Mouse (Mus musculus): ENCODE results near the gene Galnt16. TPM values are rescaled to one million over a fixed set of nuclear protein-coding genes. Genes with fewer than 3 reads are reported as not detected.

Galnt16 gene
- total RNA-seq (2021), result 10 to 100 TPM in 1 of 2 experiments, 1 to 10 TPM in 1; 8.9 to 11.1 TPM
- long read RNA-seq, experiment 1, partial matches to known transcripts, result 0 of 8 reads
- long read RNA-seq, experiment 1, other reads (novel, unspliced or antisense), result 5 of 8 reads
- long read RNA-seq, experiment 2, full-length matches to known transcripts, result 5 of 6 reads
- long read RNA-seq, experiment 2, partial matches to known transcripts, result 0 of 6 reads
- long read RNA-seq, experiment 2, other reads (novel, unspliced or antisense), result 1 of 6 reads

DNA sequence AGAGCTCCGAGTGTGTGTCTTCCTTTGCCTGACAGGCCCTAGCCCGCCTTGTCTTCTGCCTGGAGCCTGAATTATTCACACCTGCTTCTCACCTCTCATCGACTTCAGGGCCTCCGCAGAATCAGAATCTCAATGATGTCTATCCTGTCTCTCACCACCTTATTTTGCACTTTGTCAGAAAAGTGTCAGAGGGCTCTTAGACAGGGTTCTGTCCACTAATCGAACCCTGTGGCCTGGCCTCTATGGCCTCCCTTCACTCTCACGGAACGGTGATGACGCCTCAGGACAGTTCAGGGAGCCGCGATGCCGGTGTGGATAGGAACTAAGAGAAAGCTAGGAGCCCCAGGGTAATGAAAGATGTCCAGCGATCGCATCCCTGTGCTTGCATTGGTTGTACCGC, at the start of gene Galnt16:
Galnt16 (plus strand) TSS at position 301 of the 400 bp plus-strand sequence.
- intact Hi-C loops (cut with DNase I; ENCODE audit: low total_unique reads), result no loop called here

DNA sequence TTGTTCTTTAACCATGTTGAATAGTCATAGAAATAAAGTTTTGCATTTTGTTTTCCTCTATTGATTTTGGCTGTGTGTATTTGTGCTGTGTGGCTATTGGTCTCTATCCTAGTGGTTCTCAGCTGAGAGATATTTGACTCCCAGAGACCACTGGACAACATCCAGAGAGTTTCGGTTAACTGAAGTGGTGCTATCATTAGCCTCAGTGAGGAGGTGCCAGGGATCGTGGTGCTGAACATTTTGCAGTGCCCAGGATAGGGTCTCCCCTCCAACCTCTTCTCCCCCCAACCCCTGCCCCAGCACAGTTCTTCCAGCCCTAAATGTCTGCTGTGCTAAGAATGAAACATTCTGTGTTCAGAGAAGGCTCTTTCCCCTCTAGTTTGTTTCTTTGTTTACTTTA, 47.9 kb upstream of the Galnt16 start:
- peak; percentile 8 for DNase-seq
- intact Hi-C loops (cut with DNase I; ENCODE audit: low total_unique reads), result no loop called here

More for the DNA sequence above, at the start of gene Galnt16:
- DNase-seq, result no peak

DNA sequence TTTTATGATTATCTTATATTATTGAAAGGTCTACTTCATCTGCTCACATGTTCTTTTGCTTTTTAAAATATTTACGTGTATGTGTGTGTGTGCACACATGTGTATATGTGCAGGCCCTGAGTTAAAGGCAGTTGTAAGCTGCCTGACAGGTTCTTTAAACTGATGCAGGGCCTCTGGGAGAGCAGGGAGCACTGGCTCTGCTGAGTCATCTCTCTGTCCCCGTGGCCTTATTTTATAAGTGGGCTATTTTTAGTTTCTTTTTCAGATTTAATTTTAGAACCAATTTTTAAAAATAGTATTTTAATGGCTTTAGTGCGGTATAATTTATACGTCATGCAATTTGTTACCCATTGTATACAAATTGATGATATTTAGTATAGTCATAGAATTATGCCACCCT, 46.2 kb upstream of the Galnt16 start:
- intact Hi-C loops (cut with DNase I; ENCODE audit: low total_unique reads), result no loop called here

DNA sequence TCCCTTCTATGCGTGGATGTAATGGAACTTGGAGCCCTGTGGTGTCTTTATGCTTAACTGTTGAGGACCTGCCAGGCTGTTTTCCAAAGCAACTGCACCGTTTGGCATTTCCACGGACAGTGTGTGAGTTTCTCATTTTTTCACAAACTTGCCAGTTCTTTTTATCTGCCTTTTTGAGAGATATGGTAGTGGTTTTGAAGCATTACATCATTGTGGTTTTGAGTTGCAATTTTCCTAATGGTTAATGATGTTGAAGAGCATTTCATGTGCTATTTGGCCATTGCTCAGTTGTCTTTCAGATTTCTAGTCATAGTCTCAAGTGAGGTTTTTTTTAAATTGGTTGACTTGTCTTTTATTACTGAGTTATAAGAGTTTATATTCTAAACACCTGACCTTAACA, 44.3 kb upstream of the Galnt16 start:
- DNase-seq, result no peak
- intact Hi-C loops (cut with DNase I; ENCODE audit: low total_unique reads), result no loop called here

More for the DNA sequence above, 46.2 kb upstream of the Galnt16 start:
- no peak for DNase-seq

DNA sequence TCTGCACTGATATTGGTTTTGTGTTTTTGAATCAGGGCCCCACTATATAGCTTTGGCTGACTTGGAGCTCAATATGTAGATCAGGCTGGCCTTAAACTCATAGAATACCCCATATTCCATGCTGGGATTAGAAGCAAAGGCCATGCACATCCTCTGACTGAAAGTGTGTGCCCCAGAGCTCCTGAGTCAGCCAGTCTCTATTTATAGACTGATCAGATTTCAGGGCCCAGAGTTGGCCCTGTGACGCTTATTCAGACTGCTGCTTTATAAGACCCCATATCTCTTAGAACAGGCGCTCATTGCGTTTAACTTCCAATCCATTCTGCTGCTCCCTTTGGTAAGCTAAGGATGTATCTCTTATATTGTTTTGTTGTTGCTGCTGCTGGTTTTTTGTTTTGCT, 38.1 kb upstream of the Galnt16 start:
- intact Hi-C loops (cut with DNase I; ENCODE audit: low total_unique reads), result no loop called here
- DNase-seq, result no peak

DNA sequence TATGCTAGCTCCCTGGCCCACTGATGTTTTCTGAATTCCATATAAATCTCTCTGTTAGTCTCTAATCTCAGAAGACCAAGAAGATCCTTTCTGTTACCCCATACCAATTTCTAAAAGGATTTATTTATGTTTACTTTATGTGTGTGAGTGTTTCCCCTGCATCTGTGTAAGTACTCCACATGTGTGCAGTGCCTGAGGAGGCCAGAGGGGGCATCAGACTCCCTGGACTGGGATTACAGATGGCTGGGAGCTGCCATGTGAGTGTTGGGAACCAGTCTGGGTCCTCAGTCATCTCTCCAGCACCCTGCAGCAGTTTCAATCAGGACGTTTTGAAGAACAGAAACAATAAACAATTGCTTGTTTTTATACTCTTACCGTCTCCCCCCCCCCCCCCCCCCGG, 34.7 kb upstream of the Galnt16 start:
- intact Hi-C loops (cut with DNase I; ENCODE audit: low total_unique reads), result no loop called here
- DNase-seq, result no peak

DNA sequence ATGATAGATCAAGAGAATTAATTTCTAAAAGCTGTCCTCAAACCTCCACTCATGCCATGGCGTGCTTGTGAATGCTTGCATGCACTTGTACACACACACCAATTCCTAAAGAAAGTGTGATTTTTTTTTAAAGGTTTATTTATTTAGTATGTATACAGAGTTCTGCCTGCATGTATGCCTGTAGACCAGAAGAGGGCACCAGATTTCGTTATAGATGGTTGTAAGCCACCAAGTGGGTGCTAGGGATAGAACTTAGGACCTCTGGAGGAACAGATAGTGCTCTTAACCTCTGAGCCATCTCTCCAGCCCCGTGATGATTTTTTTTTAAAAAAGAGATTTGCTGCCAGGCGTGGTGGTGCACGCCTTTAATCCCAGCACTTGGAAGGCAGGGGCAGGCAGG, 24.8 kb upstream of the Galnt16 start:
- intact Hi-C loops (cut with DNase I; ENCODE audit: low total_unique reads), result no loop called here
- no peak for DNase-seq

DNA sequence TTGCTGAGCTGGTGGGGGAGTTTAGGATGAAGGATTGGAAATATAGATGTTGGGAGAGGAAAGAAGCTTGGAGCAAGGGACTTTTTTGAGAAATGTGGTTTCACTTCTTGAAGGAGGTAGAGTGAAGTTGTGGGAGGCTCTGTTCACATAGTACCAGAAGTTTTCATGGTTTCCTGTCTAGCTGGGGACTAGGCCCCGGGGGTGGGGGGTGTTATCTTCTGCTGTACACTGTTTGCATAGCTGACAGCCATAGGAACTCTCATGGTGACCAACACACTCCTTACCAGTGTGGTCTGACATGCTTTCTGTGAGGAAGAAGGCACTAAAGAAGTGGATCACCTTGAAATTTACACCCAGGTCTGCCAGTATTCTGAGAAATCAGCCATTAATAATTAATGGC, 22.4 kb upstream of the Galnt16 start:
- DNase-seq, result no peak
- intact Hi-C loops (cut with DNase I; ENCODE audit: low total_unique reads), result no loop called here

DNA sequence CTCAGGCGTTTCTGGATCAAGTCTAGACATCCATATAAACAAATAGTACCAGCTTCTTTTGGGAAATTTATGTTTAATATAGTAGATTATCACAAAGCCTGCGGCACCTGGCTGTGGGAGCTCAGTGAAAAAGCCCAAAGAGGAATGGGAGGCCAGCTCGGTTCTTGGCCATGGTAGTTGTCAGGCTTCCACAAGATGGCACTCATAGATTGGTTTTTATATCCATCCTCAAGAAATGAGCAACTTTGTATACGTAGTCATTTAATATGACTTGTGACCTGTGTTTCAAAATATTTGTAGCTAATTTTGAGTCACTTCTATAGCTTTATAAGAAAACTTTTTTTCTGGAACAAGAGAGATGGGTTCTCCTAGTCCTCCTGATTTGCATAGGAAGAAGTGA, 19.7 kb upstream of the Galnt16 start:
- DNase-seq, result no peak
- intact Hi-C loops (cut with DNase I; ENCODE audit: low total_unique reads), result no loop called here

DNA sequence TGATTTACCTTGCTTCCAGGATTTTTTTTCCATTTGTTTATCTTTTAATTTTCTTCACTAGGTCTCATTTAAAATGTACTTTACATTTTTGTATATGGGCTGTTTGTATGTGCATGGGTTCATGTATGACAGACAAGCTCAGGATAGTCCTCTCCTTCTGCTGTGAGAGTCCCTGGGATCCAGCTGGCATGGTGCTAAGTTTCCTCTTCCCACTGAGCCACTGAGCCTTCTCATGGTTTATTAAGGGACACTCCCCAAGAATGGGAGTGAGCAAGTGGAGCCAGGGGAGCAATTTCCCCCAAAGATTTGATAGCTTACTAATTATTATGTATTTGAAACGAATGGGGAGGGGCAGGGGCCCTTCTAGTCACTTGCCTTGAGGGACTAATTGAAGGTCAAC, 17.6 kb upstream of the Galnt16 start:
- DNase-seq, result peak; percentile 24

DNA sequence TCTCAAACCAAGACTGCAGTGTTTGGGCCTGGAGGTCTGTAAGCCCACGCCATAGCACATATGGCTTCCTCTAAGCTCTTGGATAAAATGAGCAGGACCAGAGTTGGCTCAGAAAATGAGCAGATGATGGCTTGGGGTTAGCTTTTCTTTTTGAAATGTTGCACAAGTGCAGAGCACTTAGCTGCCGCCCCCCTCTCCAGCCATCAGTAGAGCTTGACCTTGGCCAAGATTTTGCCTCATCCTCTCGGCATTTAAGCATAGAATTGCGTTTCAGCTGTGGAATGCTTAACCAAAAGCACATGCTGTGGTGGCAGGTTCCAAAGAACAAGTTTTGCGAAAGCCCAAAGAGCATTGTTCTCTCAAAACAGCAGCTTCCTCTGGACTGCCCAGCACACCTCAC, 13.4 kb upstream of the Galnt16 start:
- peak; percentile 24 for DNase-seq
- intact Hi-C loops (cut with DNase I; ENCODE audit: low total_unique reads), result no loop called here

More for the DNA sequence above, 17.6 kb upstream of the Galnt16 start:
- intact Hi-C loops (cut with DNase I; ENCODE audit: low total_unique reads), result no loop called here

DNA sequence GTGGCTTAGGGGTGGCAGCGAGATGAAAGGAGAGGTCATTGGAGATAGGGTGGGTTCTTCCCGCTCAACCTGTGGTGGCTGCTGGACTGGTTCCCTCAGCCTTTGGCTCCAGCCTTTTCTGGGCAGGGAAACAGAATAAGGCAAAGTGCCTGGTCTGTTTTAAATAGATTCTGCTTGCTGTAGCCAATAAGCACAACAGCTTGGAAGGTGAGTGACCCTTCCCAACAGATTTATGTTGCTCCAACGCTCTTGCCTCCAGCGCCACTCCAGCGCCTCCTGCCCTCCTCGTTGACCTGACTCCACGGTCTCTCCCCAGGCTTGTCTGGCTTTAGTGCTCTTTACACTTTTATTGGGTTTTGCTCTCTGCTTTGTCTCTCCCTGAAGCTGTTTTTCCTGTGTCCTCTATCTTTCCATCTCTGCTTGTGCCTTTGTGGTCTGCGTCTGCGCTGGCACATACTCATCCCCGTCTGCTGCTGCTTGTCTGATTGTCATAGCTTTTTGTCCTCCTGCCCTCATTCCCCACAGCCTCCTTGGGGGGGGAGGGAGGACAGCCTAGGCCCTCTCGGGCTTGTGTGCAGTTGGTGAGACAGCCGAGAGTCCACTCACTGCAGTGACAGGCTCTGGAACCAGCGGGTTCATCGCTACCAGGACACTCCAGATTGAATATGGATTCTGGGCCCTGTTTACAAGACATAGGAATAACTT, 10.9 kb upstream of the Galnt16 start:
- intact Hi-C loops (cut with DNase I; ENCODE audit: low total_unique reads), result no loop called here
- peak; percentile 51 for DNase-seq

DNA sequence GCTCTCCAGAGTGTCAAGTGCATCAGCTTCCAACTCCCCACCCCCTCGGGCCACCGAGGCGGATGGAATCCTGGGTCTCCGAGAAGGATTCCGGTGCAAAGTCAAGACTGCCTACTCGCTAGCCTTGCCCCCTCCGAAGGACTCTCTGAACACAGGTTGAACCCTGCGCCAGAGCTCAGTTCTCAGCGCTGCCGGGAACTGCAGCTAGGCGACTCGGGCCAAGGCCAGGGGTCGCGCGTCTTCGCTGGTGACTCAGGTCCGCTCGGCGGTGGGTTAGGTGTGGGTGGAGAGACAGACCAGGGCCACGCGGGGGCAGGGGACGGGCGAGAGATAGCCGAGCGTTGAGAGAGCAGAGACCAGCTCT, 298 bp downstream of the Galnt16 start:
- intact Hi-C loops (cut with DNase I; ENCODE audit: low total_unique reads), result no loop called here
- DNase-seq, result no peak

DNA sequence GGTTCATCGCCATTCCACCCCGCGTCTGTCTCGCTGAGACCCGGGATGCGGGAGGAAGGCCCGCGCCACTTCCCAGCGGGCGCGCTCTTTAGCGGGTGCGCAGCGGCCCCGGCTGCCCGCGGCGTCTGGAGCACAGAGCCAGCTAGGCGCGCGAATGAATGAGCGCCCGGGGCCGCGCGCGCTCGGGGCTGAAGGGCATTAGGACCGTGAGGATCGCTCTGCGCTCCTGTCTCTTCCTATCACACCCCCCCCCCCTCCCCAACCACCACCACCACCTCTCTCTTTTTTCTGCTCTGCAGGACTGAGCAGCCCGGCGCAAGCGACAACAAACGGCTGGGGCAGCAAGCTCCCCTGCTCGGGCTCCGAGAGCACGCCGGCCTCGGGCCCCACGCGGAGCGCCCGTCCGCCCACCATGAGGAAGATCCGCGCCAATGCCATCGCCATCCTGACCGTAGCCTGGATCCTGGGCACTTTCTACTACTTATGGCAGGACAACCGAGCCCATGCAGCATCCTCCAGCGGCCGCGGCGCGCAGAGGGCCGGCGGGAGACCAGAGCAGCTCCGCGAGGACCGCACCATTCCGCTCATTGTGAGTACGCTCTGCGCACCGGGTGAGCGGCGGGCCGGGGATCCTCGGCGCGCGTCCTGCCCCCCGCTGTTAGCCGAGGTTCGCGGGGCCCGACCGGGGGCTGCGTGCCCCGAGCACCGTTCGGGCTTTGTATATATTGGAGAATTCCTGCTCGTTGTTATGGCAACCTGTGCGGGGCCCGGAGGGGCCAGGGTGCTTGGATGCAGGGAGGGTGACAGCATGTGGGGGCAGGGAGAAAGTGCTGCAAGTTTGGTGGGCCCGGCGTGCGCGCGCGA, 912 bp downstream of the Galnt16 start:
- intact Hi-C loops (cut with DNase I; ENCODE audit: low total_unique reads), result no loop called here

DNA sequence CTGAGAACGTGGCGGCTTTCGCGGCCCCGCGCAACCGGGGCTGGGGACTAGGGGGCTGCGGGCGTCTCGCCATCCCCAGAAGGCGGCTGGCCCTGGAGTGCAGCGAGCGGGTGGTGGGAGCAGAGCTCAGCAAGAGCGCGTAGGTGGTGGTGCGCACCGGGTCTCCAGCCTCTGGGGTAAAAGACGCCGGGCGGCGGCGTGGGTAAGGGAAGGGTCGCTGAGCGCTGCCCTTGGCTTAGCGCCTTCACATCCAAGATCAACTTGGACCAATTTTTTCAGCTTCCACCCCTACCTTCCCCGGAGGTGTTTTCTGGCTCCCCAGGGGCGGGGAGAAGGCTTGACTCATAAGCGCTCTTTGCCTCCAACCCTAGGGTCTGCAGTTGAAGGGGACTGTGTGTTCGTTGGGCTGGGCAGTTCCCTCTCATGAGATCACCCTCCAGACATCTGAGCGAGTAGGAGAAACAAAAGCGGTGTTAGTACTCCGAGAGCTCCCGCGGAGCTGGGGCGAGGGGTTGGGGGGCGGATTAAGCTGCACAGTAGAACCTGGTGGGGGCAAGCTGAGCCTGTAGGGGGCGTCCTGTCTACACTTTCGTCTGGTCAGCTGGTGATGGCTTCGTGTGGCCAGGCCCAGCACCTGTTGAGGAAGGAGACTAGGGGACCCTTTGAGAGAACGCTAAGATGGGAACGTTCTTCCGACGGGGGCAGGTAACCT, 1.7 kb downstream of the Galnt16 start:
- DNase-seq, result peak; percentile 55
- intact Hi-C loops (cut with DNase I; ENCODE audit: low total_unique reads), result no loop called here

More for the DNA sequence above, 912 bp downstream of the Galnt16 start:
- peak; percentile 31 for DNase-seq

DNA sequence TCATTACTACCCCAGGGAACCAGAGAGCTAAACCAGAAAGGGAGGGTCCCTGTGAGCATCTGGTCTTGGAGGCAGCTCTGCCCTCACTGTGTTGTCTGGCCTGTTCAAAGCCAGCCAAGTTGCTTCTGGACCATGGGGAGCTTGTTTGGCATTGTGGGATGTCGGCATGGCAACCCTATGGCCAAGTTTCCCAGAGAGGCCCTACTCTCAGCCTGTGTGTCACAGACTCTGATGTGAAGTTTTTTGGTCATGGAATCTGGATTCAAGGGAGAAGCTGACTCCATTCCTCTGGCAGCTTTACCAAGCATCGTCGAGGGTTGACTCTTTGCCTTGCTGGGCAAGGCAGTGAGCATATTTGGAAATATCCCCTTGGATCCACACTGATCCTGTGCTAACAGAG, 3.9 kb downstream of the Galnt16 start:
- intact Hi-C loops (cut with DNase I; ENCODE audit: low total_unique reads), result no loop called here
- peak; percentile 47 for DNase-seq

DNA sequence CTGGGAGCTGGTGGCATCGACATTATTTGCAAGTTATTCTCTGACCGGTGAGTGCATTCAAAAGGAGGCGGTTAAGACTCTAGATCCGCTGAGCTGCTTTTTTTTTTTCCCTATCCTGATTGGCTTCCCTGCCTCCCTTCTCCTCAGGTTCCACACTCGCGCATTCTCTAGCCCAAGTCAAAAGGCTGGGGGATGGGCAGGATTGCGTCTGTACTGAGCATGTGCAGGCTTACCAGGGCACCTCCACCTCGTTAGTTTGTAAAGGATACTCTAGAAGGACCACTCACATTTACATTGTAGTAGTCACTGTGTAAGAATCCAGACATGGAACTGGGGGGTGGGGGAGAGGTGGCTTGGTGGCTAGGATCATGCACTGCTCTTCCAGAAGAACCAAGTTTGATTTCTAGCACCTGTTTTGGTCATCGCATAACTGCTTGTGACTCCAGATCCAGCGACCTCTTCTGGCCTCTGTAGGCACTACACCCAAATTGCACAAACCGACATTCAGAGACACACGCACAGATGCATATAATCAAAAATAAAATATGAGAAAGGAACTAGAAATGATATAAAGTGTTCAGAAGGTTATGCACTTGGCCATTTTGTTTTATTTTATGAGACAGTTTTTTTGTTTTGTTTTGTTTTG, 6.3 kb downstream of the Galnt16 start:
- intact Hi-C loops (cut with DNase I; ENCODE audit: low total_unique reads), result no loop called here
- DNase-seq, result no peak

DNA sequence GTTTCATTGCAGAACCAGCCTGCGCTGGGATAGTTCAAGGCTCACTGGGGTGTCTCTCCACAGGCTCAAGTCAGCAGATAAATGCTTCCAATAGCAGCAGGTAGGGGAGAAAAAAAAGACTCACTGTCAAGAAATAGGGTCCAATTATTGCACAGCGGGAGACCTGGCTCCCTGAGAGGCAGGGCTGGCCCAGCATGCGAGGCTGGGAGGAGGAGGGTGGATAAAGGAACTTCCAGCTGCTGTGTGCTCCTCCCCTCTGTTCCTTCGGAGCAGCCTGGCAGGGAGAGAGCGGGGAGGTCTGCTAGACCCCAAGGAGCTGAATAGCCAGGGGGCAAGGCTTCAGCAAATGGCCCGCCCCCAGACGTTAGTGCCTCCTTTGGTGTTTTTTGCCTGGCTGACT, 7.4 kb downstream of the Galnt16 start:
- intact Hi-C loops (cut with DNase I; ENCODE audit: low total_unique reads), result no loop called here
- DNase-seq, result no peak

DNA sequence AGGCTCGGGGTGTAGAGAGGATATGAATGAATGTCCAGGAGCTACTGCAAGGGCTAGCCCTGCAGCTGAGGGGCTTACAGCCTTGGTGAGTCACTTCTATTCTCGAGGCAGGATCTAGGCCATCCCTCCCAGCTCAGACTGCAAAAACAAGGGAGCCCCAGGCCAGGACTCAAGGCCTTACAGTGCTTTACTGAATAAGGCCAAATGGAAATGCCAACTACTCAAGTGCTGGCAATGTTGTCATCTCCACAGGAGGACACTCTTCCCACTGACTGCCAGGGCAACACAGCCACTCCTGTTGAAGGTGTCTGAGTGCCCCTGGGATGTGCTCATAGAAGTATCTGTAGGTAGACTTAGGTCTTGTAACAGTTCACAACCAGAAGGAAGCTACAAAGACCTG, 8.4 kb downstream of the Galnt16 start:
- intact Hi-C loops (cut with DNase I; ENCODE audit: low total_unique reads), result no loop called here
- no peak for DNase-seq

All from gastrocnemius, postnatal 14 days (tissue).